In genomic region chrX:74304867-74305700, GRCm38 (mm10) we compare ENCODE assay signal across 8 mouse cellular contexts. TPM values are rescaled to one million over a fixed set of nuclear protein-coding genes. Genes with fewer than 3 reads are reported as not detected.
DNase-seq lines count a peak whose midpoint lies in the region; ATAC-seq lines count a peak whose summit lies in the region.

Gene Gdi1 (plus strand): TSS chrX:74304998.

- peaks cover 60% of the 10 kb centered on the region for H3K36me3 ChIP-seq in hindbrain, embryonic 12.5 days

- peak within 1 kb of the TSS; percentile 73 for H3K4me2 ChIP-seq in hindbrain, embryonic 12.5 days (replicated peaks)

- H3K9ac ChIP-seq in hindbrain, embryonic 12.5 days: peak within 1 kb of the TSS; percentile 74

- H3K27ac ChIP-seq in hindbrain, embryonic 12.5 days: peak within 1 kb of the TSS; percentile 92

- H3K4me1 ChIP-seq in hindbrain, embryonic 12.5 days: peaks cover 9% of the 10 kb centered on the region

- no peaks in the 10 kb centered on the region for H3K27me3 ChIP-seq in hindbrain, embryonic 12.5 days

- ATAC-seq in hindbrain, embryonic 12.5 days (ENCODE audit: low FRiP score): peak; percentile 80

- 15% methylated on average over 41 of the region's 41 CpGs for WGBS in hindbrain, embryonic 12.5 days

- DNase-seq in NIH3T3 (ENCODE audit: low read depth): peak; percentile 88
- peak; percentile 81 to 83 for DNase-seq in cerebellum, postnatal 10 days
- DNase-seq in frontal cortex, postnatal 14 days (ENCODE audit: low spot score in 2 of 2): peak; percentile 59 to 61
- peak; percentile 68 to 69 for DNase-seq in layer of hippocampus, postnatal 36 days
- DNase-seq in lung, postnatal 25 days (ENCODE audit: low spot score): peak; percentile 67
- peak; percentile 77 for DNase-seq in retina, embryonic 14.5 days (ENCODE audit: low spot score)
- DNase-seq in thymus, postnatal 36 days: peak; percentile 77 to 80

- H3K9me3 ChIP-seq in hindbrain, embryonic 12.5 days (replicated peaks): no peaks in the 10 kb centered on the region

- H3K4me3 ChIP-seq in hindbrain, embryonic 12.5 days: peak within 1 kb of the TSS; percentile 56

RNA-seq across cellular contexts. Expression of gene Gdi1, which starts in this region (rescaled TPM):
- 697 and 732 TPM in 2 replicates for polyA plus RNA-seq in hindbrain, embryonic 12.5 days (2016; fragmentation: Nextera tagmentation; extraction: Ambion mirVana)
- 100 to 1,000 TPM; 582 to 603 TPM for total RNA-seq in layer of hippocampus, postnatal 36 days (2021)

Comparison
In these comparisons a context has a peak if more than half of its experiments do, and no peak if none do; other contexts are left out.
1. Peak in every context shown above with its lines: DNase-seq, ATAC-seq, H3K4me3 ChIP-seq and H3K27ac ChIP-seq.